In genomic region chr15:98293651-98294050, GRCm38 (mm10) we compare ENCODE assay signal across 24 mouse cellular contexts. TPM values are rescaled to one million over a fixed set of nuclear protein-coding genes. Genes with fewer than 3 reads are reported as not detected.
"Had no signal": no experiment of that assay in that cellular context is flagged by ENCODE, and none has a peak within 500 bp of the region (broad histone marks: within the 10 kb centered on the region; RNA-seq: fewer than 3 reads in every experiment).

No protein-coding gene starts in this region.

- H3K4me3 ChIP-seq: neural tube, embryonic 13.5 days; neural tube, embryonic 15.5 days; stomach, embryonic 15.5 days had no signal

- DNase-seq: retina, postnatal 1 day; right cerebral cortex, adult 18-20 months; right cerebral cortex, postnatal 14 days; right cerebral cortex, postnatal 25 days; right cerebral cortex, postnatal 4 days; spleen, adult 18-20 months; thymus, adult 18-20 months; thymus, adult 2 months; thymus, postnatal 14 days; thymus, postnatal 25 days; thymus, postnatal 36 days; thymus, postnatal 4 days had no signal

RNA-seq across cellular contexts. Expression of gene Olfr285, which starts 23.5 kb away (rescaled TPM):
- polyA plus RNA-seq: neural tube, embryonic 13.5 days; neural tube, embryonic 14.5 days; neural tube, embryonic 15.5 days; small intestine, adult 2 months; spleen, adult 2 months; stomach, embryonic 14.5 days; stomach, embryonic 15.5 days; stomach, embryonic 16.5 days; stomach, postnatal 0 days; testis, adult 2 months; thymus, adult 2 months; thymus, postnatal 0 days; urinary bladder, adult 2 months had no signal

RNA-seq across cellular contexts. Expression of gene H1fnt, which starts 36.6 kb away (rescaled TPM):
- polyA plus RNA-seq: neural tube, embryonic 13.5 days; neural tube, embryonic 14.5 days; neural tube, embryonic 15.5 days; small intestine, adult 2 months; spleen, adult 2 months; stomach, embryonic 14.5 days; stomach, embryonic 15.5 days; stomach, embryonic 16.5 days; stomach, postnatal 0 days; thymus, postnatal 0 days; urinary bladder, adult 2 months had no signal

RNA-seq across cellular contexts. Expression of gene Olfr284, which starts 47.1 kb away (rescaled TPM):
- polyA plus RNA-seq: neural tube, embryonic 13.5 days; neural tube, embryonic 14.5 days; neural tube, embryonic 15.5 days; small intestine, adult 2 months; spleen, adult 2 months; stomach, embryonic 14.5 days; stomach, embryonic 15.5 days; stomach, embryonic 16.5 days; stomach, postnatal 0 days; testis, adult 2 months; thymus, adult 2 months; thymus, postnatal 0 days; urinary bladder, adult 2 months had no signal

RNA-seq across cellular contexts. Expression of gene Olfr286, which starts 59.4 kb away (rescaled TPM):
- polyA plus RNA-seq: neural tube, embryonic 13.5 days; neural tube, embryonic 14.5 days; spleen, adult 2 months; stomach, embryonic 14.5 days; stomach, embryonic 15.5 days; stomach, embryonic 16.5 days; stomach, postnatal 0 days; testis, adult 2 months; thymus, postnatal 0 days; urinary bladder, adult 2 months had no signal
